Mouse (Mus musculus): ENCODE results near the gene Cyp4f17. TPM values are rescaled to one million over a fixed set of nuclear protein-coding genes. Genes with fewer than 3 reads are reported as not detected.
A peak's percentile ranks its signal among the peaks of the same experiment; 100 is the strongest.
"Not testable (repeated sequence)": the region's sequence is repeated elsewhere in the genome, so short reads cannot be mapped to it uniquely, and the experiment has no call there.

The Cyp4f17 gene
- polyA plus RNA-seq, 1 experiment from 2014 or later: 6.6 TPM

- no peak for ATAC-seq (replicated peaks; ENCODE audit: low FRiP score, low read depth)
- Histone ChIP-seq H3K4me2 (ENCODE audit: low read length) (no peak overlapping the region), H3K4me3 (replicated peaks; ENCODE audit: low read depth, low read length) (no peak overlapping the region), H3K36me3 (ENCODE audit: insufficient read depth, low read length) (peaks cover 20% of the 10 kb centered on the region), H3K27ac (no peak overlapping the region), H3K9ac (ENCODE audit: low read depth, low read length) (no peak overlapping the region), H3K9me3 (replicated peaks; ENCODE audit: low read length) (no peaks in the 10 kb centered on the region), H3K4me1 (replicated peaks; ENCODE audit: insufficient read depth, low read length) (no peaks in the 10 kb centered on the region), H3K27me3 (ENCODE audit: insufficient read depth, low read length) (no peaks in the 10 kb centered on the region)
- DNase-seq (ENCODE audit: low spot score): no peak
- WGBS: 85% methylated on average over 11 of the region's 11 CpGs
- TF ChIP-seq CTCF (IDR thresholded peaks at IDR 0.05; ENCODE audit: low read depth): no peak
Measured at GRCm38 (mm10) chr17:32523895-32524294, 18.0 kb downstream of the Cyp4f17 start.

GRCm38 (mm10) chr17:32526341-32526740 lies 20.5 kb downstream of the Cyp4f17 start:
- H3K27me3 ChIP-seq (ENCODE audit: insufficient read depth, low read length); ATAC-seq (replicated peaks; ENCODE audit: low FRiP score, low read depth): not testable (repeated sequence)
- WGBS: 94% methylated on average over 1 of the region's 1 CpGs

GRCm38 (mm10) chr17:32527748-32528147 lies 21.9 kb downstream of the Cyp4f17 start:
- Histone ChIP-seq H3K27me3 (ENCODE audit: insufficient read depth, low read length) (no peaks in the 10 kb centered on the region), H3K4me1 (replicated peaks; ENCODE audit: insufficient read depth, low read length) (no peaks in the 10 kb centered on the region), H3K36me3 (ENCODE audit: insufficient read depth, low read length) (peaks cover 14% of the 10 kb centered on the region), H3K27ac (no peak overlapping the region), H3K4me2 (ENCODE audit: low read length) (no peak overlapping the region), H3K9me3 (replicated peaks; ENCODE audit: low read length) (no peaks in the 10 kb centered on the region), H3K9ac (ENCODE audit: low read depth, low read length) (no peak overlapping the region), H3K4me3 (replicated peaks; ENCODE audit: low read depth, low read length) (no peak overlapping the region)
- no peak for DNase-seq (ENCODE audit: low spot score)
- ATAC-seq (replicated peaks; ENCODE audit: low FRiP score, low read depth): no peak
- TF ChIP-seq CTCF (IDR thresholded peaks at IDR 0.05; ENCODE audit: low read depth): no peak
- 81% methylated on average over 11 of the region's 11 CpGs for WGBS

More at GRCm38 (mm10) chr17:32526341-32526740, 20.5 kb downstream of the Cyp4f17 start:
- peaks cover 17% of the 10 kb centered on the region for H3K36me3 ChIP-seq (ENCODE audit: insufficient read depth, low read length)
- not testable (repeated sequence) for H3K4me2 ChIP-seq (ENCODE audit: low read length); H3K9me3 ChIP-seq (replicated peaks; ENCODE audit: low read length); H3K4me3 ChIP-seq (replicated peaks; ENCODE audit: low read depth, low read length); H3K4me1 ChIP-seq (replicated peaks; ENCODE audit: insufficient read depth, low read length); H3K27ac ChIP-seq; H3K9ac ChIP-seq (ENCODE audit: low read depth, low read length); DNase-seq (ENCODE audit: low spot score)

GRCm38 (mm10) chr17:32528408-32529337 lies 22.8 kb downstream of the Cyp4f17 start:
- H3K9ac ChIP-seq (ENCODE audit: low read depth, low read length): peak overlapping the region; percentile 46; the same call in 1 of the 2 replicates
- H3K27me3 ChIP-seq (ENCODE audit: insufficient read depth, low read length): no peaks in the 10 kb centered on the region
- H3K4me3 ChIP-seq (replicated peaks; ENCODE audit: low read depth, low read length): peak overlapping the region; percentile 18
- no peaks in the 10 kb centered on the region for H3K9me3 ChIP-seq (replicated peaks; ENCODE audit: low read length)
- DNase-seq (ENCODE audit: low spot score): peak; percentile 90
- no peaks in the 10 kb centered on the region for H3K4me1 ChIP-seq (replicated peaks; ENCODE audit: insufficient read depth, low read length)
- 18% methylated on average over 26 of the region's 26 CpGs for WGBS
- peak overlapping the region; percentile 52 for H3K4me2 ChIP-seq (ENCODE audit: low read length)
- peak; percentile 90 for ATAC-seq (replicated peaks; ENCODE audit: low FRiP score, low read depth)
- H3K36me3 ChIP-seq (ENCODE audit: insufficient read depth, low read length): peaks cover 12% of the 10 kb centered on the region
- peak; percentile 94 for TF ChIP-seq CTCF (IDR thresholded peaks at IDR 0.05; ENCODE audit: low read depth)
- H3K27ac ChIP-seq: no peak overlapping the region

GRCm38 (mm10) chr17:32532356-32532755 lies 26.5 kb downstream of the Cyp4f17 start:
- peak; percentile 21 for DNase-seq (ENCODE audit: low spot score)
- not testable (repeated sequence) for ATAC-seq (replicated peaks; ENCODE audit: low FRiP score, low read depth); H3K27ac ChIP-seq; H3K27me3 ChIP-seq (ENCODE audit: insufficient read depth, low read length); H3K4me3 ChIP-seq (replicated peaks; ENCODE audit: low read depth, low read length); H3K9ac ChIP-seq (ENCODE audit: low read depth, low read length); H3K4me1 ChIP-seq (replicated peaks; ENCODE audit: insufficient read depth, low read length); H3K36me3 ChIP-seq (ENCODE audit: insufficient read depth, low read length); H3K9me3 ChIP-seq (replicated peaks; ENCODE audit: low read length); H3K4me2 ChIP-seq (ENCODE audit: low read length)
- WGBS: 39% methylated on average over 4 of the region's 4 CpGs

- Histone ChIP-seq H3K4me1 (replicated peaks; ENCODE audit: insufficient read depth, low read length) (peaks cover 6% of the 10 kb centered on the region; the same call in 1 of the 2 replicates), H3K27ac (no peak overlapping the region), H3K4me2 (ENCODE audit: low read length) (no peak overlapping the region), H3K9ac (ENCODE audit: low read depth, low read length) (no peak overlapping the region), H3K9me3 (replicated peaks; ENCODE audit: low read length) (no peaks in the 10 kb centered on the region), H3K4me3 (replicated peaks; ENCODE audit: low read depth, low read length) (no peak overlapping the region), H3K36me3 (ENCODE audit: insufficient read depth, low read length) (no peaks in the 10 kb centered on the region), H3K27me3 (ENCODE audit: insufficient read depth, low read length) (no peaks in the 10 kb centered on the region)
- ATAC-seq (replicated peaks; ENCODE audit: low FRiP score, low read depth): no peak
- no peak for TF ChIP-seq CTCF (IDR thresholded peaks at IDR 0.05; ENCODE audit: low read depth)
- 63% methylated on average over 6 of the region's 6 CpGs for WGBS
- DNase-seq (ENCODE audit: low spot score): no peak
Measured at GRCm38 (mm10) chr17:32534068-32534467, 28.2 kb downstream of the Cyp4f17 start.

GRCm38 (mm10) chr17:32536051-32536866 lies 30.4 kb downstream of the Cyp4f17 start, which contains the start of gene Cyp4f16:
Gene Cyp4f16 (plus strand): TSS chr17:32536558.
- 4% methylated on average over 5 of the region's 5 CpGs for WGBS
- H3K36me3 ChIP-seq (ENCODE audit: insufficient read depth, low read length); H3K4me1 ChIP-seq (replicated peaks; ENCODE audit: insufficient read depth, low read length); H3K27me3 ChIP-seq (ENCODE audit: insufficient read depth, low read length); H3K9me3 ChIP-seq (replicated peaks; ENCODE audit: low read length): not testable (repeated sequence)
- ATAC-seq (replicated peaks; ENCODE audit: low FRiP score, low read depth): peak; percentile 93
- DNase-seq (ENCODE audit: low spot score): peak; percentile 93
- Histone ChIP-seq H3K27ac (peak within 1 kb of the TSS; percentile 25; the same call in 1 of the 2 replicates), H3K4me2 (ENCODE audit: low read length) (peak within 1 kb of the TSS; percentile 73), H3K4me3 (replicated peaks; ENCODE audit: low read depth, low read length) (peak within 1 kb of the TSS; percentile 45), H3K9ac (ENCODE audit: low read depth, low read length) (peak within 1 kb of the TSS; percentile 51)

Data from kidney, postnatal 0 days (tissue).